In genomic region chr10:44268145-44268860, GRCm38 (mm10) we compare ENCODE assay signal across 8 mouse cellular contexts. TPM values are rescaled to one million over a fixed set of nuclear protein-coding genes. Genes with fewer than 3 reads are reported as not detected.
DNase-seq lines count a peak whose midpoint lies in the region; ATAC-seq and TF ChIP-seq lines count a peak whose summit lies in the region.

Gene Atg5, plus strand, starts transcription at chr10:44268358.

- TF ChIP-seq EP300 in ES-Bruce4 (IDR thresholded peaks at IDR 0.05; ENCODE audit: insufficient read depth, low read depth, low read length), result peak; percentile 66; the same call in 1 of the 2 replicates
- TF ChIP-seq EP300 in liver, postnatal 0 days (IDR thresholded peaks at IDR 0.05; ENCODE audit: low read depth), result no peak

- intact Hi-C loops in heart, postnatal 10 days (cut with DNase I), result no loop called here

- WGBS in forebrain, embryonic 13.5 days, result under 1% methylated on average over 62 of the region's 63 CpGs
- under 1% methylated on average over 62 of the region's 63 CpGs for WGBS in large intestine, adult 2 months
- WGBS in liver, postnatal 0 days (ENCODE audit: insufficient replicate concordance), result under 1% methylated on average over 62 of the region's 63 CpGs
- under 1% methylated on average over 62 of the region's 63 CpGs for WGBS in neural tube, embryonic 14.5 days

- peak; percentile 93 for ATAC-seq in cerebellum, adult (ENCODE audit: insufficient number of reproducible peaks, low FRiP score, low TSS enrichment)
- peak; percentile 99 for ATAC-seq in forebrain, embryonic 13.5 days
- peak; percentile 97 for ATAC-seq in liver, postnatal 0 days
- peak; percentile 99 for ATAC-seq in neural tube, embryonic 14.5 days (ENCODE audit: low read depth)

- H3K9ac ChIP-seq in ES-Bruce4 (ENCODE audit: low read depth, poor library complexity, severe bottlenecking), result peak within 1 kb of the TSS; percentile 90
- peak within 1 kb of the TSS; percentile 91 for H3K9ac ChIP-seq in forebrain, embryonic 13.5 days
- H3K9ac ChIP-seq in liver, postnatal 0 days (replicated peaks), result peak within 1 kb of the TSS; percentile 94
- H3K9ac ChIP-seq in neural tube, embryonic 14.5 days (replicated peaks; ENCODE audit: low read depth, low read length), result peak within 1 kb of the TSS; percentile 86

- peak within 1 kb of the TSS; percentile 42; the same call in 1 of the 2 replicates for H3K27ac ChIP-seq in ES-Bruce4 (ENCODE audit: insufficient read depth, low read length)
- peak within 1 kb of the TSS; percentile 88 for H3K27ac ChIP-seq in forebrain, embryonic 13.5 days
- H3K27ac ChIP-seq in liver, postnatal 0 days (ENCODE audit: low read depth), result peak within 1 kb of the TSS; percentile 96
- peak within 1 kb of the TSS; percentile 84 for H3K27ac ChIP-seq in neural tube, embryonic 14.5 days (ENCODE audit: low read depth, low read length)

- H3K27me3 ChIP-seq in ES-Bruce4 (ENCODE audit: control insufficient read depth, insufficient read depth, low read length, poor library complexity, severe bottlenecking), result no peaks in the 10 kb centered on the region
- H3K27me3 ChIP-seq in forebrain, embryonic 13.5 days, result no peaks in the 10 kb centered on the region
- H3K27me3 ChIP-seq in liver, postnatal 0 days (ENCODE audit: insufficient read depth, low read length), result no peaks in the 10 kb centered on the region
- H3K27me3 ChIP-seq in neural tube, embryonic 14.5 days (ENCODE audit: control insufficient read depth, insufficient read depth, low read length), result no peaks in the 10 kb centered on the region

- no peak for TF ChIP-seq CTCF in ES-Bruce4 (IDR thresholded peaks at IDR 0.05; ENCODE audit: low read depth, low read length)
- peak; percentile 43; the same call in 1 of the 2 replicates for TF ChIP-seq CTCF in liver, postnatal 0 days (IDR thresholded peaks at IDR 0.05; ENCODE audit: low read depth)

- peak; percentile 13 for TF ChIP-seq POLR2A in ES-Bruce4 (IDR thresholded peaks at IDR 0.05; ENCODE audit: insufficient read depth, low read length)

- peak; percentile 99 to 100 for DNase-seq in heart, postnatal 10 days
- DNase-seq in large intestine, adult 2 months (ENCODE audit: low read depth, low spot score), result peak; percentile 91
- DNase-seq in liver, postnatal 0 days, result peak; percentile 99
- DNase-seq in testis, postnatal 10 days (ENCODE audit: low spot score), result peak; percentile 99

- H3K4me2 ChIP-seq in forebrain, embryonic 13.5 days, result peak within 1 kb of the TSS; percentile 75
- H3K4me2 ChIP-seq in liver, postnatal 0 days (ENCODE audit: low read depth, low read length), result peak within 1 kb of the TSS; percentile 96
- peak within 1 kb of the TSS; percentile 75 for H3K4me2 ChIP-seq in neural tube, embryonic 14.5 days (ENCODE audit: low read depth, low read length)

- no peaks in the 10 kb centered on the region for H3K9me3 ChIP-seq in ES-Bruce4 (replicated peaks; ENCODE audit: control insufficient read depth, insufficient read depth, low read length, poor library complexity, severe bottlenecking)
- H3K9me3 ChIP-seq in forebrain, embryonic 13.5 days (replicated peaks), result no peaks in the 10 kb centered on the region
- no peaks in the 10 kb centered on the region for H3K9me3 ChIP-seq in liver, postnatal 0 days (ENCODE audit: low read length)
- no peaks in the 10 kb centered on the region for H3K9me3 ChIP-seq in neural tube, embryonic 14.5 days (ENCODE audit: control insufficient read depth, low read length)

- 0 out of 2 replicates have a peak, but pooled peaks cover 2% of the 10 kb centered on the region for H3K36me3 ChIP-seq in ES-Bruce4 (ENCODE audit: control insufficient read depth, insufficient read depth, low read length, poor library complexity, severe bottlenecking)
- no peaks in the 10 kb centered on the region for H3K36me3 ChIP-seq in forebrain, embryonic 13.5 days (ENCODE audit: poor library complexity, severe bottlenecking)
- no peaks in the 10 kb centered on the region for H3K36me3 ChIP-seq in liver, postnatal 0 days (replicated peaks; ENCODE audit: insufficient read depth, low read length)
- no peaks in the 10 kb centered on the region for H3K36me3 ChIP-seq in neural tube, embryonic 14.5 days (ENCODE audit: control insufficient read depth, insufficient read depth, low read length)

- peak within 1 kb of the TSS; percentile 89 for H3K4me3 ChIP-seq in ES-Bruce4 (ENCODE audit: low read depth, low read length)
- H3K4me3 ChIP-seq in forebrain, embryonic 13.5 days, result peak within 1 kb of the TSS; percentile 87
- peak within 1 kb of the TSS; percentile 97 for H3K4me3 ChIP-seq in liver, postnatal 0 days (ENCODE audit: low read depth, low read length)
- peak within 1 kb of the TSS; percentile 80 for H3K4me3 ChIP-seq in neural tube, embryonic 14.5 days (ENCODE audit: low read depth, low read length)

- H3K4me1 ChIP-seq in ES-Bruce4 (ENCODE audit: control insufficient read depth, insufficient read depth, low read length), result no peaks in the 10 kb centered on the region
- peaks cover 23% of the 10 kb centered on the region for H3K4me1 ChIP-seq in forebrain, embryonic 13.5 days
- H3K4me1 ChIP-seq in liver, postnatal 0 days (ENCODE audit: insufficient read depth), result peaks cover 23% of the 10 kb centered on the region
- peaks cover 12% of the 10 kb centered on the region for H3K4me1 ChIP-seq in neural tube, embryonic 14.5 days (ENCODE audit: control insufficient read depth, insufficient read depth, low read length)

RNA-seq across cellular contexts. Expression of gene Atg5, which starts in this region (rescaled TPM):
- 27.9 and 28.7 TPM in 2 replicates for polyA plus RNA-seq in ES-Bruce4 (2011; ENCODE audit: insufficient read depth, insufficient read length, low read depth, missing spikeins)
- polyA plus RNA-seq in forebrain, embryonic 13.5 days (2015; fragmentation: Nextera tagmentation; extraction: Ambion mirVana), result 50.6 and 51.9 TPM in 2 replicates
- 10 to 100 TPM; 16.9 to 20.5 TPM for total RNA-seq in heart, postnatal 10 days (2021)
- 12.0 and 12.7 TPM in 2 replicates for polyA plus RNA-seq in large intestine, adult 2 months (2012; rRNA removed)
- polyA plus RNA-seq in liver, postnatal 0 days (2015; fragmentation: Nextera tagmentation; extraction: Ambion mirVana), result 26.6 and 26.7 TPM in 2 replicates
- polyA plus RNA-seq in neural tube, embryonic 14.5 days (2014; fragmentation: Nextera tagmentation; extraction: Ambion mirVana), result 47.0 and 48.7 TPM in 2 replicates

Comparison
In these comparisons a context has a peak if more than half of its experiments do, and no peak if none do; other contexts are left out.
1. Peak in every context shown above with its lines: DNase-seq, ATAC-seq, H3K4me3 ChIP-seq and H3K27ac ChIP-seq.
2. H3K27ac ChIP-seq: peak in every context shown above with its lines; median percentile 96 in liver, postnatal 0 days; 88 in forebrain, embryonic 13.5 days; 84 in neural tube, embryonic 14.5 days; 42 in ES-Bruce4.